Mouse (Mus musculus): ENCODE measurements around the gene Epb41l2.

GRCm38 (mm10) chr10:25439856-25440255 is 80.3 kb downstream of the Epb41l2 start:
- TF ChIP-seq CTCF (IDR thresholded peaks at IDR 0.05; ENCODE audit: insufficient read depth, low read length) (no peak), POLR2A (IDR thresholded peaks at IDR 0.05; ENCODE audit: borderline replicate concordance, extremely low read depth, low read depth, low read length) (no peak)
